Mouse (Mus musculus): ENCODE data around the gene Erich4. TPM values are rescaled to one million over a fixed set of nuclear protein-coding genes. Genes with fewer than 3 reads are reported as not detected.
"Not testable (repeated sequence)": the region's sequence is repeated elsewhere in the genome, so short reads cannot be mapped to it uniquely, and the experiment has no call there.

The Erich4 gene
- polyA plus RNA-seq, 1 experiment from 2014 or later: not detected

GRCm38 (mm10) chr7:25579441-25579840 is 36.3 kb downstream of the Erich4 start:
- H3K27me3 ChIP-seq: peaks cover 24% of the 10 kb centered on the region
- no peak for TF ChIP-seq CTCF (IDR thresholded peaks at IDR 0.05)
- CTCF ChIA-PET: no interaction called here
- POLR2A ChIA-PET: no interaction called here
- ATAC-seq (no peak), DNase-seq (ENCODE audit: low read depth, low spot score) (no peak)
- in situ Hi-C loops (cut with MboI; ENCODE audit: low pct_unique_long_range_greater_than_20kb): loop anchor here (25.0 kb wide), 1 partner anchor 392 kb away; the partner anchor contains the start of gene Pou2f2

- peak; percentile 65 for ATAC-seq
- CTCF ChIA-PET: not testable (repeated sequence)
- in situ Hi-C loops (cut with MboI; ENCODE audit: low pct_unique_long_range_greater_than_20kb): loop anchor here (25.0 kb wide), 1 partner anchor 390 kb away; the partner anchor contains the start of gene Pou2f2
Observed at GRCm38 (mm10) chr7:25576793-25577437, 38.8 kb downstream of the Erich4 start.

GRCm38 (mm10) chr7:25576308-25576707 is 39.4 kb downstream of the Erich4 start:
- CTCF ChIA-PET; ATAC-seq; DNase-seq (ENCODE audit: low read depth, low spot score); POLR2A ChIA-PET: not testable (repeated sequence)
- peaks cover 10% of the 10 kb centered on the region for H3K27me3 ChIP-seq
- in situ Hi-C loops (cut with MboI; ENCODE audit: low pct_unique_long_range_greater_than_20kb): loop anchor here (25.0 kb wide), 1 partner anchor 389 kb away; the partner anchor contains the start of gene Pou2f2

More at GRCm38 (mm10) chr7:25576793-25577437, 38.8 kb downstream of the Erich4 start:
- peaks cover 16% of the 10 kb centered on the region for H3K27me3 ChIP-seq
- POLR2A ChIA-PET; DNase-seq (ENCODE audit: low read depth, low spot score): not testable (repeated sequence)

- TF ChIP-seq CTCF (IDR thresholded peaks at IDR 0.05): no peak
- DNase-seq (ENCODE audit: low read depth, low spot score) (no peak), ATAC-seq (no peak)
- in situ Hi-C loops (cut with MboI; ENCODE audit: low pct_unique_long_range_greater_than_20kb): loop anchor here (25.0 kb wide), 1 partner anchor 389 kb away; the partner anchor contains the start of gene Pou2f2
- POLR2A ChIA-PET: no interaction called here
- peaks cover 6% of the 10 kb centered on the region for H3K27me3 ChIP-seq
- CTCF ChIA-PET: no interaction called here
Observed at GRCm38 (mm10) chr7:25575870-25576269, 39.8 kb downstream of the Erich4 start.

- in situ Hi-C loops (cut with MboI; ENCODE audit: low pct_unique_long_range_greater_than_20kb): loop anchor here (25.0 kb wide), 1 partner anchor 388 kb away; the partner anchor contains the start of gene Pou2f2
- TF ChIP-seq CTCF (IDR thresholded peaks at IDR 0.05): no peak
- POLR2A ChIA-PET: no interaction called here
- peaks cover 5% of the 10 kb centered on the region for H3K27me3 ChIP-seq
- DNase-seq (ENCODE audit: low read depth, low spot score): no peak
- no peak for ATAC-seq
- CTCF ChIA-PET: no interaction called here
Observed at GRCm38 (mm10) chr7:25575105-25575504, 40.6 kb downstream of the Erich4 start.

- H3K27me3 ChIP-seq; in situ Hi-C loops (cut with MboI; ENCODE audit: low pct_unique_long_range_greater_than_20kb); CTCF ChIA-PET; DNase-seq (ENCODE audit: low read depth, low spot score); ATAC-seq; POLR2A ChIA-PET: not testable (repeated sequence)
Observed at GRCm38 (mm10) chr7:25573806-25574205, 41.9 kb downstream of the Erich4 start.

GRCm38 (mm10) chr7:25568721-25569120 is 47.0 kb downstream of the Erich4 start:
- ChIA-PET CTCF (no interaction called here), POLR2A (no interaction called here)
- no peak for TF ChIP-seq CTCF (IDR thresholded peaks at IDR 0.05)
- ATAC-seq (no peak), DNase-seq (ENCODE audit: low read depth, low spot score) (no peak)
- in situ Hi-C loops (cut with MboI; ENCODE audit: low pct_unique_long_range_greater_than_20kb): no loop called here
- H3K27me3 ChIP-seq: no peaks in the 10 kb centered on the region

Other genes with a start within 250 kb of the Erich4 start
- not detected for gene Cnfn, start 246.2 kb downstream of the Erich4 start, polyA plus RNA-seq (2021)
- gene Lipe, start 217.2 kb downstream of the Erich4 start, polyA plus RNA-seq (2021): 13.2 TPM
- 0.10 TPM for gene Cxcl17, start 203.0 kb downstream of the Erich4 start, polyA plus RNA-seq (2021)
- 1.2 TPM for gene Ceacam1, start 138.3 kb downstream of the Erich4 start, polyA plus RNA-seq (2021)
- gene Ceacam2, start 76.0 kb downstream of the Erich4 start, polyA plus RNA-seq (2021): 0.28 TPM
- 43.3 TPM for gene Dmac2, start 3.5 kb upstream of the Erich4 start, polyA plus RNA-seq (2021)
- 0.23 TPM for gene B3gnt8, start 10.8 kb upstream of the Erich4 start, polyA plus RNA-seq (2021)
- gene Bckdha, start 43.1 kb upstream of the Erich4 start, polyA plus RNA-seq (2021): 72.5 TPM
- 32.9 TPM for gene Exosc5, start 43.3 kb upstream of the Erich4 start, polyA plus RNA-seq (2021)
- 0.49 TPM for gene Tmem91, start 59.3 kb upstream of the Erich4 start, polyA plus RNA-seq (2021)
- 40.2 TPM for gene B9d2, start 64.9 kb upstream of the Erich4 start, polyA plus RNA-seq (2021)
- 29.7 TPM for gene Tgfb1, start 71.1 kb upstream of the Erich4 start, polyA plus RNA-seq (2021)
- 33.7 TPM for gene Ccdc97, start 103.2 kb upstream of the Erich4 start, polyA plus RNA-seq (2021)
- gene Hnrnpul1, start 138.9 kb upstream of the Erich4 start, polyA plus RNA-seq (2021): 123 TPM
- gene Axl, start 172.8 kb upstream of the Erich4 start, polyA plus RNA-seq (2021): 473 TPM
- gene Cyp2s1, start 201.0 kb upstream of the Erich4 start, polyA plus RNA-seq (2021): 0.42 TPM

Data from Patski (cell line).